Mouse (Mus musculus): ENCODE measurements around the gene Mrps31. TPM values are rescaled to one million over a fixed set of nuclear protein-coding genes. Genes with fewer than 3 reads are reported as not detected.

Gene Mrps31
- polyA plus RNA-seq, 1 experiment from 2014 or later: 32.6 TPM

DNA sequence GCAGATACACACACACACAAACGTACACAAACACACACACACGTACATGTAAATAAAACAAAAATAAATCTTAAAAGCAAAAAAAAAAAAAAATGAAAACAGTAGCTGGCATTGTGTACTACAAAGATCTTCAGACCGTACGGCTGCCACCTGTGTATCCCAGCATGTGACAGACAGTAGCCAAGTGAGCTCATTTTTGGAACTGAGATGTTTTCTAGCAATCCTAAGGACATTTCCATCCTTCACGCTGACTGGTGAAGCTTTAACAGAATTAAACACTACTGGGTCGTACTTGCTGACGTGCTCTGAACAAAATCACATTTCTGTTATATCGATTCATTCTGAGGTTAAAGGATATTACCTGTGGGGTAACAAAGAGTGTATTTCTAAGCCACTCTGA lies 15.9 kb upstream of the Mrps31 start:
- Histone ChIP-seq H3K4me2 (ENCODE audit: low read length) (no peak overlapping the region), H3K4me1 (ENCODE audit: control insufficient read depth, insufficient read depth, low read depth, low read length) (peaks cover 6% of the 10 kb centered on the region; the same call in 1 of the 2 replicates), H3K27ac (ENCODE audit: low read depth, low read length) (no peak overlapping the region), H3K9ac (ENCODE audit: low read depth, low read length) (no peak overlapping the region), H3K9me3 (ENCODE audit: control insufficient read depth, low read length) (no peaks in the 10 kb centered on the region), H3K36me3 (ENCODE audit: control insufficient read depth, insufficient read depth, low read length) (no peaks in the 10 kb centered on the region), H3K27me3 (replicated peaks; ENCODE audit: control insufficient read depth, insufficient read depth, low read length) (no peaks in the 10 kb centered on the region), H3K4me3 (ENCODE audit: low read length) (no peak overlapping the region)
- WGBS: 95% methylated on average over 8 of the region's 8 CpGs
- ATAC-seq: no peak

DNA sequence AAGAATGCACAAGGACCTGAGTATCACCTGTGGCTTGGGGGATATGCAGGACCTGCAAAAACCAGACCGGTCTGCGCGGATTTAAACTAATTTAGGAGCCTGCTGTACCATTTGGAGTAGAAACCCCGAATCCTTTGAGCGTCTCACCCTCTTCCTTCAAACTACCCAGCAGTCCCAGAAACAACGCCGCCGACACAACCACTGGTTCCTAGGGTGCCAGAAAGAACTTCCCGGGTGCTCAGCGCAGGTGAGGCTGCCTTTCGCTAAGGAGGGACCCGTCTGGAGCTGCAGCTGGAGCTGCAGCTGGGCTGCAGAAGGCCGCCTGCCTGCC lies 13.4 kb upstream of the Mrps31 start:
- no peaks in the 10 kb centered on the region for H3K27me3 ChIP-seq (replicated peaks; ENCODE audit: control insufficient read depth, insufficient read depth, low read length)
- ATAC-seq: no peak
- peak overlapping the region; percentile 85 for H3K4me2 ChIP-seq (ENCODE audit: low read length)
- H3K36me3 ChIP-seq (ENCODE audit: control insufficient read depth, insufficient read depth, low read length): no peaks in the 10 kb centered on the region
- peak overlapping the region; percentile 66 for H3K4me3 ChIP-seq (ENCODE audit: low read length)
- peak overlapping the region; percentile 87 for H3K27ac ChIP-seq (ENCODE audit: low read depth, low read length)
- H3K4me1 ChIP-seq (ENCODE audit: control insufficient read depth, insufficient read depth, low read depth, low read length): peaks cover 6% of the 10 kb centered on the region; the same call in 1 of the 2 replicates
- 0% methylated on average over 13 of the region's 13 CpGs for WGBS
- H3K9me3 ChIP-seq (ENCODE audit: control insufficient read depth, low read length): no peaks in the 10 kb centered on the region
- H3K9ac ChIP-seq (ENCODE audit: low read depth, low read length): peak overlapping the region; percentile 75

DNA sequence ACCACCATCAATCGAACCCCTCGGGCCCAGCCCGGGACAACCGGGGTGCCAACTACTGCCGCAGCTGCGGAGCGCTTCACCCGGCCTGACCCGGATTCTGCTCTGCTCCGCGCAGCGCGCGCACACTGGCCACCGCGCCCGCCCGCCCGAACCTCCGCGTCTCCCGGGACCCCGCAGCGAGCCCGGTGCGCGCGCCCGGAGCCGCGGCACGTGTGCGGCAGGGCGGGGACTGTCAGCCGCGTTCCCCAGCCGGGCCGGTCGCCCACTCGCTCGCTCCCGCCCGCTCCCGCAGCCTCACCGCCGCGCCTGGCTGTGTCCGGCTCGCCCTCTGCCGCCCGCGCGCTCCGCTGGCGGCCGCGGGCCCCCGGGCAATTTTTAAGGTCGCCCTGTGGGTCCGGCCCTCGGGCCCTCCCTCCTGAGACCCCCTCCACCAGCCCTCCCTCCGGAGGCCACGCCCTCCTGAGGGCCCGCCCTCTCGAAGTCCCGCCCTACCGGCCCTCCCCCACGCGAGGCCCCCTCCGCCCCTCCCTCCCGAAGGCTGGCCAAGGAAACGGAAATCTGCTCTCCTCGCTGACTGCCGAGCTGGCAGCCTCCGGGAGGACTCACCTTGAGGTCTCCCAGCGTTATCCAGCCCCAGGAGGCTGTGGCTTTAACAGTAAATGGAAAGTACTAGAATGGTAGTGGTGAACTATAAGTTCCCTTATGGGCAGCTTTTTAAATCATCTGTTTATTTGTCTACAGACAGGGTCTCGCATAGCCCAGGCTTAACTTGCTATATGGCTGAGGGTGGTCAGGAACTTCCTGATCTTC lies 12.8 kb upstream of the Mrps31 start, which contains the start of gene Slc25a15:
Gene Slc25a15, minus strand, starts transcription at position 456 of the 810 bp plus-strand sequence.
- Histone ChIP-seq H3K27ac (ENCODE audit: low read depth, low read length) (peak within 1 kb of the TSS; percentile 87), H3K36me3 (ENCODE audit: control insufficient read depth, insufficient read depth, low read length) (no peaks in the 10 kb centered on the region), H3K9me3 (ENCODE audit: control insufficient read depth, low read length) (no peaks in the 10 kb centered on the region), H3K4me2 (ENCODE audit: low read length) (peak within 1 kb of the TSS; percentile 85), H3K4me1 (ENCODE audit: control insufficient read depth, insufficient read depth, low read depth, low read length) (peaks cover 6% of the 10 kb centered on the region; the same call in 1 of the 2 replicates), H3K9ac (ENCODE audit: low read depth, low read length) (peak within 1 kb of the TSS; percentile 75), H3K4me3 (ENCODE audit: low read length) (peak within 1 kb of the TSS; percentile 66), H3K27me3 (replicated peaks; ENCODE audit: control insufficient read depth, insufficient read depth, low read length) (no peaks in the 10 kb centered on the region)
- WGBS: under 1% methylated on average over 54 of the region's 77 CpGs
- ATAC-seq: peak; percentile 96

DNA sequence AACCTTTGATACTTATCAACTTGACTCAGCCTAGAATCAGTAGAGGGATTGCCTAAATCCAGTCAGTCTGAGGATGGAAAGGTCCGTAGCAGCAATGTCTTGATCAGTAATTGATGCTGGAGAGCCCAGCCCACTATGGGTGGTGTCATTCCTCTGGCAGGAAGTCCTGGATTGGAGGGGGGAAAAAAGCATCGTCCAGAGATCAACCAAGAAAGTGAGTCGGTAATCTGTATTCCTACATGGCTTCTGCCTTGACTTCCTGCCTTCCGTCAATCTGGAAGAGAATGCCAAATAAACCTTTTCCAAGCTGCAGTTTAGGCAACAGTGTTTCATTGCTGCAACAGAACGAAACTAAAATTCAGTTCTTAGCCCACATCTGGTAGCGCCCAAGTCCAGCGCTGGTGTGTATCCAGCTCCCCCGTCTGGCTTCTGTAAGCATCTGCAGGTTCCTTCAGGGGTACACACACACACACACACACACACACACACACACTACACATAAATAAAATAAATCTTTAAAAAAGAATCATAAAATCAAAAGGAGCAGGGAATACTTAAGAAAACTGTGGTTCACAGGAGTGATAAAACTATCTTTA lies 11.8 kb upstream of the Mrps31 start:
- Histone ChIP-seq H3K4me3 (ENCODE audit: low read length) (peak overlapping the region; percentile 66), H3K4me2 (ENCODE audit: low read length) (peak overlapping the region; percentile 85), H3K9me3 (ENCODE audit: control insufficient read depth, low read length) (no peaks in the 10 kb centered on the region), H3K4me1 (ENCODE audit: control insufficient read depth, insufficient read depth, low read depth, low read length) (peaks cover 6% of the 10 kb centered on the region; the same call in 1 of the 2 replicates), H3K9ac (ENCODE audit: low read depth, low read length) (no peak overlapping the region; the same call in 1 of the 2 replicates), H3K36me3 (ENCODE audit: control insufficient read depth, insufficient read depth, low read length) (no peaks in the 10 kb centered on the region), H3K27ac (ENCODE audit: low read depth, low read length) (no peak overlapping the region; the same call in 1 of the 2 replicates), H3K27me3 (replicated peaks; ENCODE audit: control insufficient read depth, insufficient read depth, low read length) (no peaks in the 10 kb centered on the region)
- ATAC-seq: no peak
- WGBS: 82% methylated on average over 8 of the region's 8 CpGs

DNA sequence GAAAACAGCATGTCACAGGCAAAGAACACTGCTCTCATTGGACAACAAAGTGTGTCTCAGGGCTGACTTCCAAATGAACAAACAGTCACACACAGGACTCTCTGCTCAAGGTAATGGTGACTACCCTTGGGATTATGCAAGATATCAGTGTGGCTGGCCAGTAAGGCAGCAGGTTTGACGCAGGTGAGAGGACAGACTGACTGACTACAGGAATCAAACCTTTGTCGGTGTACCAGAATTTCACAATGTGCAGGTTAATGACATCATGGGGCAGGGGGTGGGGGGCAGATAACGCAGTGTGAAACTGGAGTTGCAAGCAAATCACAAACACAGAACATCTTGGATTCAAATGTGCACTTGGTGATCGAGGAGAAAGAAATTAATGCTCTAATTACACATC lies 10.6 kb upstream of the Mrps31 start:
- H3K27me3 ChIP-seq (replicated peaks; ENCODE audit: control insufficient read depth, insufficient read depth, low read length): no peaks in the 10 kb centered on the region
- WGBS: 88% methylated on average over 4 of the region's 4 CpGs
- H3K27ac ChIP-seq (ENCODE audit: low read depth, low read length): no peak overlapping the region
- H3K9me3 ChIP-seq (ENCODE audit: control insufficient read depth, low read length): no peaks in the 10 kb centered on the region
- H3K9ac ChIP-seq (ENCODE audit: low read depth, low read length): no peak overlapping the region
- no peak overlapping the region for H3K4me3 ChIP-seq (ENCODE audit: low read length)
- H3K36me3 ChIP-seq (ENCODE audit: control insufficient read depth, insufficient read depth, low read length): no peaks in the 10 kb centered on the region
- H3K4me2 ChIP-seq (ENCODE audit: low read length): no peak overlapping the region
- H3K4me1 ChIP-seq (ENCODE audit: control insufficient read depth, insufficient read depth, low read depth, low read length): peaks cover 6% of the 10 kb centered on the region; the same call in 1 of the 2 replicates
- no peak for ATAC-seq

DNA sequence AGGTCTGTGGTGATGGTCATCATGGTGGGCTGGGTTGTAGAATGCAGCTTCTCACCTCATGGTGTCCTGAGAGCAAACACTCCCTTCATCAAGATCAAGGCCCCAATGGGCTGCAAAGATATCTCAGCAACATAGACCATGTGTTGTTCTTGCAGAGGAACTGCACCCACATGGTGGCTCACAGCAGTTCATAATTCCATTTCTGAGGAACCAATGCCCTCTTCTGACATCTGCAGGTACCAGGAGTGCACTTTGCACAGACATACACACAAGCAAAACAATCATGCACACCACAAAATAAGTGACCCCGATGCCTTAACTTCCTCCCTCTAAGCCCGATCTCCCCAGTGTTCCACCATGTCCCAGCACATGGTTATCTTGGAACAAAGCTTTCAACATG lies 7.9 kb upstream of the Mrps31 start:
- no peak overlapping the region for H3K9ac ChIP-seq (ENCODE audit: low read depth, low read length)
- H3K27ac ChIP-seq (ENCODE audit: low read depth, low read length): no peak overlapping the region
- WGBS: 96% methylated on average over 2 of the region's 2 CpGs
- H3K4me2 ChIP-seq (ENCODE audit: low read length): no peak overlapping the region
- no peaks in the 10 kb centered on the region for H3K36me3 ChIP-seq (ENCODE audit: control insufficient read depth, insufficient read depth, low read length)
- no peaks in the 10 kb centered on the region for H3K9me3 ChIP-seq (ENCODE audit: control insufficient read depth, low read length)
- no peak overlapping the region for H3K4me3 ChIP-seq (ENCODE audit: low read length)
- H3K27me3 ChIP-seq (replicated peaks; ENCODE audit: control insufficient read depth, insufficient read depth, low read length): no peaks in the 10 kb centered on the region
- no peaks in the 10 kb centered on the region for H3K4me1 ChIP-seq (ENCODE audit: control insufficient read depth, insufficient read depth, low read depth, low read length)
- ATAC-seq: no peak

DNA sequence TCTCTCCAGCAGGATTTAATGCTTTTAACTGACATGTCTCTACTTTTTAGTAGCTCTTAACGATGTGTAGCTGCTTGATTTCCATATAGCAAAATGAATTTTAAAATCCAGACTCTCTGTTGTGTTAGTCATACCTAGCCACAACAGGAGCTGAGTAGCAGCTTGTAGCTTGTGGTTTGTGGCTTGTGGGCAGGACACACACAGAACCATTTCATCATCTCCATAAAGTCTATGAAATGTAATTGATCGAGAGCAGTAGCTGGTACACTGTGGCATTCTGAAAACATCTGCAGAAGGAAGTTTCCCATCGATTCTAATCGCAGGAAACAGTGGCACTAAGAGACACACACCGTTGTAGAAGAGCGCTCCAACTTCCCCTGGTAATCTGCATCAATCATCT lies 5.4 kb upstream of the Mrps31 start:
- H3K4me3 ChIP-seq (ENCODE audit: low read length): no peak overlapping the region
- peaks cover 4% of the 10 kb centered on the region for H3K4me1 ChIP-seq (ENCODE audit: control insufficient read depth, insufficient read depth, low read depth, low read length)
- no peak overlapping the region for H3K9ac ChIP-seq (ENCODE audit: low read depth, low read length)
- H3K27ac ChIP-seq (ENCODE audit: low read depth, low read length): no peak overlapping the region
- ATAC-seq: no peak
- no peaks in the 10 kb centered on the region for H3K27me3 ChIP-seq (replicated peaks; ENCODE audit: control insufficient read depth, insufficient read depth, low read length)
- no peak overlapping the region for H3K4me2 ChIP-seq (ENCODE audit: low read length)
- H3K36me3 ChIP-seq (ENCODE audit: control insufficient read depth, insufficient read depth, low read length): no peaks in the 10 kb centered on the region
- H3K9me3 ChIP-seq (ENCODE audit: control insufficient read depth, low read length): no peaks in the 10 kb centered on the region
- 79% methylated on average over 6 of the region's 6 CpGs for WGBS

DNA sequence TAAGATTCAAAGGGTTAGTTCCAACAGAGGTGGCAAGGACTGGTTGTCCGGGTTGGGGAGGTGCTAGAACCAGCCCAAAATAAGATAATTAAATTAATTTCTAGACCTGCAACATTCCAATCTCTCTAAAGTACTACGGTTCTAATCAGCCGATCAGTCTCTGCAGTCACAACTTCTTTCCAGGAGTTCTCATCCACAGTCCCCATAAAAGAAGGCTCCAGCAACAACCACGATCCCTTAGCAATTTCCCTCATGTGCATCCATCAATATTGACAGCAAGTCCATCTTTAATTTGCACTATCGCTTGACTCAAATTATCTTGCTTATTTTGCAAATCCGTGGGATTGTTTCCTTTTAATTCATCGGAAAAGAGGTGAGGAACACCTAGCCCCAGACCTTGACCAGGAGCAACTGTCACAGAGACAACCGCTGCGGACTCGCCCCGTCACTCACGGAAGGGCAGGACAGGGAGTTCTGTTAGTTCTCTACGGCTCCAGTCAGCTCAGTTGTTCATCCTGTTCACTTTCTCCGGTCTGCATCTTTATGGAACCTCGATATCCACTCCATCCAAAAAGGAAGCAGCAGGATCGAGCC lies 376 bp upstream of the Mrps31 start:
- Histone ChIP-seq H3K9me3 (ENCODE audit: control insufficient read depth, low read length) (no peaks in the 10 kb centered on the region), H3K27ac (ENCODE audit: low read depth, low read length) (peak overlapping the region; percentile 75), H3K4me3 (ENCODE audit: low read length) (peak overlapping the region; percentile 89), H3K36me3 (ENCODE audit: control insufficient read depth, insufficient read depth, low read length) (no peaks in the 10 kb centered on the region), H3K4me1 (ENCODE audit: control insufficient read depth, insufficient read depth, low read depth, low read length) (peaks cover 13% of the 10 kb centered on the region), H3K9ac (ENCODE audit: low read depth, low read length) (peak overlapping the region; percentile 92), H3K4me2 (ENCODE audit: low read length) (peak overlapping the region; percentile 87), H3K27me3 (replicated peaks; ENCODE audit: control insufficient read depth, insufficient read depth, low read length) (no peaks in the 10 kb centered on the region)
- WGBS: 17% methylated on average over 16 of the region's 16 CpGs
- peak; percentile 22 for ATAC-seq

DNA sequence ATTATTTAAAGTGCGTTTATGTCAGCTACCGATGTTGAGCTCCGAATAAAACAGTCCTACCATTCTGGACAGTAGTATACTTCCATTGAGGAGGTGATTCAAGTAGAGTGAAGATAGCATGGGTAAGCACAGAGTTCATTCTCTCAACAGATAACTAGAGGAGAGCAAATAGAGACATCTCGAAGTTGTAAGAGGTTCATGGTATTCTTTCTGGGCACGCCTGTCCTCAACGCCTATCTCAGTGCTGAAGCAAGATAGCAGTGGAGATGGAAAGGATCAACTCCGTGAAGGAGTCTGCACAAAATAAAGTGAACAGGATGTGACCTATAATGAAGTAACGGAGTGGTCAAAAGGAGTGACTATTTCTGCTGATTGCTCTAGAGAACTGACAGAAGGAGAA lies 810 bp downstream of the Mrps31 start:
- Histone ChIP-seq H3K9me3 (ENCODE audit: control insufficient read depth, low read length) (no peaks in the 10 kb centered on the region), H3K4me2 (ENCODE audit: low read length) (peak overlapping the region; percentile 88), H3K9ac (ENCODE audit: low read depth, low read length) (peak overlapping the region; percentile 92), H3K27ac (ENCODE audit: low read depth, low read length) (no peak overlapping the region), H3K4me3 (ENCODE audit: low read length) (peak overlapping the region; percentile 89), H3K4me1 (ENCODE audit: control insufficient read depth, insufficient read depth, low read depth, low read length) (peaks cover 13% of the 10 kb centered on the region), H3K27me3 (replicated peaks; ENCODE audit: control insufficient read depth, insufficient read depth, low read length) (no peaks in the 10 kb centered on the region), H3K36me3 (ENCODE audit: control insufficient read depth, insufficient read depth, low read length) (no peaks in the 10 kb centered on the region)
- no peak for ATAC-seq
- 23% methylated on average over 8 of the region's 8 CpGs for WGBS
